Mouse (Mus musculus): Measurements from ENCODE around the gene Sirpb1a.
"Not testable (repeated sequence)": the region's sequence is repeated elsewhere in the genome, so short reads cannot be mapped to it uniquely, and the experiment has no call there.

Gene Sirpb1a

DNA sequence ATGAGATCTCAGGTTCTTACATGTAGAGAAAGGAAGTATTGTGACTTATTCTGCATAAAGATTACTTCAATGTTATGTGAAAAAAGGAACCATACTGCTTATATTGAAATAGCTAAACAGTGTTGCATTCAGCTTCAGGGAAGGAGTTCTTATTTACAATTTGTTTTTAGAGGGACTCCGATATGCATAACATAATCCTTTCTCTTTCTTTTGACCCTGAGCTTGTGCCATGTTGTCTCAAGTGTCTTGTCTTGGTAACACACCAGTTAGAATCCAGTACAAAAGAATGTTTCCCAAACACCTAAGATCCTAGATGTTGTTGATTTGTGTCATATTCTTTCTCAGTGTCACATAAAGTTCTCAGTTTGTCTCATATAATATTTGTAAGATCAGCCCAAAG lies at the start of gene Sirpb1a:
Sirpb1a (minus strand) TSS at position 74 of the 400 bp plus-strand sequence.
- not testable (repeated sequence) for DNase-seq (ENCODE audit: low read depth)

DNA sequence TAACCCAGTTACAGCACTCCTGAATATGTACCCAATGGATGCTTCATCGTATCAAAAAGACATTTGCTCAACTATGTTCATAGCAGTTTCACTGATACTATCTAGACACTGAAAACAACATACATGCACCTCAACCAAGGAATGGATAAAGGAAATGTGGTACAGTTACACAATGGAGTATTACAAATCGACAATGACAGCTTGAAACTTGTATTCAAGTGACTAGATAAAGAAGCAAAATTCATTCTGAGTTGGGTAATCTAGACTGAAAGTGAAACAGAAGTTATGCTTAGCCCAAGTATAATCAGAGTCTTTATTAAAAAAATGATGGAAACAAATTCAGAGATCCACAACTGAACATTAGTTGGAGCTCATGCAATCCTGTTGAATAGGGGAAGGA lies 48.5 kb upstream of the Sirpb1a start:
- DNase-seq (ENCODE audit: low read depth): not testable (repeated sequence)

GRCm38 (mm10) chr3:15470158-15470557 lies 43.8 kb upstream of the Sirpb1a start:
- not testable (repeated sequence) for DNase-seq (ENCODE audit: low read depth)

DNA sequence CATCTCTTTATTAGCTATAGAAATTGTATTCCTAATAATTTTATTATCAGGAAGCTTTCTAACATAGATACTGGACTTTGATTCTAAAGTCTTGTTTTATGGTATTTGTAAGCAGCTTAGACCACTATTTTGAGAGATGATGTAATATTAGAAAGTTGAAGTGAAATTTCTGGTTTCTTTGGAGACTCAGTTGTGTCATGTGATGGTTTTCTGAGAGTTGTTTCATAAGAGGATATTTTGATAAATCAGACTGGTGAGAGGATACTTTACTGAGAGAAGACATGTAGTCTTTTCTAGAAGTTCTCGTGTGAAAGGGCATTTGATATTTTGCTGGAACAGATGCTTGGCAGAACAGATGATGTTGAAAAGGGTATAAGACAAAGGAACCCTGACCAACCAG lies 17.6 kb upstream of the Sirpb1a start:
- DNase-seq (ENCODE audit: low read depth): not testable (repeated sequence)

GRCm38 (mm10) chr3:15439844-15440243 lies 13.5 kb upstream of the Sirpb1a start:
- not testable (repeated sequence) for DNase-seq (ENCODE audit: low read depth)

GRCm38 (mm10) chr3:15427917-15428316 lies 1.6 kb upstream of the Sirpb1a start:
- no peak for DNase-seq (ENCODE audit: low read depth)

- not testable (repeated sequence) for DNase-seq (ENCODE audit: low read depth)
Measured at GRCm38 (mm10) chr3:15355690-15356089, 70.6 kb downstream of the Sirpb1a start.

GRCm38 (mm10) chr3:15350318-15350717 lies 76.0 kb downstream of the Sirpb1a start:
- not testable (repeated sequence) for DNase-seq (ENCODE audit: low read depth)

GRCm38 (mm10) chr3:15345606-15346005 lies 80.7 kb downstream of the Sirpb1a start:
- DNase-seq (ENCODE audit: low read depth): not testable (repeated sequence)

- no peak for DNase-seq (ENCODE audit: low read depth)
Measured at GRCm38 (mm10) chr3:15340287-15340686, 86.0 kb downstream of the Sirpb1a start.

DNA sequence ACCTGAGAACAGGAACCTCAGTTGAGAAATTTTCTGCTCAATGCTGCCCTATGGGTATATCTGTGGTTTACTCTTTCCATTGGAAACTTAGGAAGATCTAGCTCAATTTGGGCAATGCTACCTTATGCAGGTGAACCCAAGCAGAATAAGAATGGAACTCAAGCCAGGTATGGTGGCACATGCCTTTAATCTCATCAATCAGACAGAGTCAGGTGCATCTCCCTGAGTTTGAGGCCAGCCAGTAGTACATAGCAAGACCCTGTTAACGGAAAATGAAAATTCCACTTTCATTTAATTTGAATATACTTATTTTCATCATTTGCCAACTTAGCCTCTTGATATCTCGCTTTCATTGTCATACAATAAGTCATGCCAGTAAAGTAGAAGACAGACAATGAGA lies 92.1 kb downstream of the Sirpb1a start:
- no peak for DNase-seq (ENCODE audit: low read depth)

GRCm38 (mm10) chr3:15332063-15332462 lies 94.3 kb downstream of the Sirpb1a start, which contains the start of gene Gm9733:
Gm9733 (minus strand) TSS chr3:15332302.
- no peak for DNase-seq (ENCODE audit: low read depth)

DNA sequence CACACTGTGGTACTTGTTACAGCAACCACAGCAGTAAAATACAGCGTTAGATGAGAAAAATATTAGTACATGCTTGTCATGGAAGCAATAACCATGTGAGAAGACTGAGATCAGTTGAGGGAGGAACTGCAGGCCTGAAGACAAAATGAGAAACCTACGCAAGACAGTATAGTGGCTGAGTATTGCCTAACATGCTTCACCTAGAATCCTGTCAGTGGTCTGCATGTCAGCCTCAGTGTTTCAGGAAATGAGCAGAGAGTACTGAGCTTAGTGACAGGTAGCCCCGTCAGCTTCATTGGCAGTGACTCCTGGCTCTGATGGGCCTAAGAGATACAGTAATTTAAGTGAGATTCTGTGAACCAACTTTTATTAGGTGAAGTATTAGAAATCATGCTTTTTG lies 94.8 kb downstream of the Sirpb1a start:
- DNase-seq (ENCODE audit: low read depth): no peak

- no peak for DNase-seq (ENCODE audit: low read depth)
Measured at GRCm38 (mm10) chr3:15329549-15329948, 96.8 kb downstream of the Sirpb1a start.

All from NIH3T3 (cell line).